Mouse (Mus musculus) inflammation-experienced regulatory T-cells, adult 6 months (primary cell): Measurements from ENCODE around the gene Sub1. TPM values are rescaled to one million over a fixed set of nuclear protein-coding genes. Genes with fewer than 3 reads are reported as not detected.

Experiments
- ATAC-seq: one replicate; pipeline ENCODE4 v1.8.0; 2017
- polyA plus RNA-seq, 3 experiments: library from polyadenylated mRNA; unstranded; fragments of 100-300 nt; shearing (Covaris generic); gene quantifications; one replicate each; pipeline ENCODE4 v1.2.1; 2017

The Sub1 gene
- polyA plus RNA-seq, 3 experiments from 2014 or later, result 740 to 1,497 (median 768) TPM

DNA sequence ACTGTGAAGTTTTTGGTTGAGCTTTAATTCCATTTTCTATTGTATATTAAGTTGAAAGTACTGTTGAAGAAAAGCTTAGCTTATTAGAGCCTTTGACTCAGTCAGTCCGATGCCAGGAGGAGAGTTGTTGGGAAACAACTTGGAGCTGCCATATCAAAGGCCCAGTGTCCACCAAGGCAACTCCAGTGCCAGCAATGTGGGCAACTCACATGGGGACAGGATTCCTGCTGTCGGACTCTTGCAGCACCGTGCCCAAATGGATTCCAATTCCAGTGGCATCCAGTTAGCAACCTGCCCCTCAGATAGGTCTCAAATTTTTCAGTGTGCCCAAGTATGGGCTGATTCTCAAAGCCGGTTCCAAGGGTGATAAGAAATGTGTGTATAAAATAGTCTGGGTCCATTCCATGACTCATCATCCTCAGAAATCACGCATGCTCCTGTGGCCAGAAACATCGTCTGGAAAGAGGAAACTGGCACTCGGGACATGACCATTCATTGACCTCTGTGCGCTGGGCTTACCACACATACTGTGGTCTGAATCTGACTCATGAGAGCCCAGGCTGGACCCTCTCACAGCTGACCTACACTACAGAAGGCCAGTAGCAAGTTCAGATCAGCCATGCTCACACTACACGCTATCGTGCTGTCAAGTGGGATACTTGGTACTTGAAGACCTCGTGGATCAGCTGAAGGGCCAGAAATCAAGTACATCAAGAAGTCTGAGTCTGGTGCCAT, 32.8 kb downstream of the Sub1 start:
- no peak for ATAC-seq

DNA sequence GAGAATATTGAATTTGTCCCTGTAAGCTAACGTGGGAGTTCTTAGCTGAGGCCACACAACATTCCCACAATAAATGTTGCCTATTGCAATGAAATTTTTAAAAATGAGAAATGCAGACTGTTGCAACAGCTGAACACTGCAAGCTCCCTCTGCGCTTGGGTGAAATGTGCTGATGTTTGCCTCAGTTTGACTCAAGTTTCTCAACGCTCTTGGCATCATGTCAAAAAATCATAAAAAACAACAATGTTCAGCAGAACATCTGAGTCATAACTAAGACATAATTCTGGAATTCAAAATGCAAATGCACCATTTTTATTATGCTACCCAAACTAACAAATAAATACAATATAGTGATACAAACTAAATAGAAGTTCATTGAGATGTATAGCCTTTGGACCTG, 37.1 kb downstream of the Sub1 start:
- no peak for ATAC-seq

DNA sequence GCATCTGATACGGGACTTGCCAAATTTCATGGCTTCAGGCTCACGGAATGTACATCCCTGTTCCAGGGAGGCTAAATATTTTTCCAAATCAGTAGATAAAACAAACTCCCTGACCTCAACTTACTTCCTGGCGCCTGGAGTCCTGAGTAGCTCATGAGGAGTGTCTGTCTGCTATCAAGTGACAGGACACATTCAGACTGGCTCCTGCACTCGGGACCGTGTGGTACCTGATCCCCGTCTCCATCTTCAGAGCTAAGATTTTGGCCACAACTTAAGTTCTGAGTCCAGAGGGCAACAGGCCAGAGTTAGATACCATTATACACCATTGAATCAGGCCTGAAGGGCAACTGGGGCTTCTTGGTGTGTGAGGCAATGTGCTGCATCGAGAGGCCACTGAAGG, 40.7 kb downstream of the Sub1 start:
- ATAC-seq, result no peak

DNA sequence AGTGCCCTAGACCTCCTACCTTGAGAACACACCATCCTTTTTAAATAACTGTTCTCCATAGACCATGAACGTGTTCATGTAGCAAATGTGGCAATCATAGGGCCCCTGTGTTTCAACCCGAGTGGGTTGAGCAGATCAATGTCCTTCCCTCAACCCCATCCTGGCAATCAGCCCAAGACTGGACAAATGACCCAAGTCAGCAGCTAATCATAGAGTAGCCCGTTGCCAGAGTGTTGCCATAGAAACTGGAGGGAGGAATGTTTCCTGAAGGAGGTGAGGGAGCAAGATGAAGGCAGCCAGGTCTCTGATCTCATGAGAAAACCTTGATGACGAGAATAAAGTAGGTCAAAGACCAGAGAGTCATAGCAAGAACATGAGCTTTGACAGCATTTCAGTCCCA, 42.6 kb downstream of the Sub1 start:
- no peak for ATAC-seq

DNA sequence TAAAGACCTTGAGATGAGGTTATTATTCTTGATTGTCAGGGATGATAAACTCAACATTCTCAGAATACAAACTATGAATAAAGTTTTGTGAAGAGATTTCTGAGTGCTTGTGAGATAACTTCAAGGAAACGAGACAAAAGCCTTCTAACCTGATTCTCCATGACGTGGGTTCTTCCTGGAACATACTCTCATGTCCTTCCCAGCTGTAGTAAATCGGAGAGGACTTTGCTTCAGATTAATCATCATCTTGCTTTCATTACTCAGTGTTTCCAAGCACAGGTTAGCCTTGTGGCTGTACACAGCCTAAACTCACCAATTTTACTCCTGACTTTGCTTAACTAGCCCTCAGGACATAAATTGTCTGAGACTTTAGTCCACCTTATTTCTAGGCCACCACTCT, 44.6 kb downstream of the Sub1 start:
- ATAC-seq, result peak; percentile 69

DNA sequence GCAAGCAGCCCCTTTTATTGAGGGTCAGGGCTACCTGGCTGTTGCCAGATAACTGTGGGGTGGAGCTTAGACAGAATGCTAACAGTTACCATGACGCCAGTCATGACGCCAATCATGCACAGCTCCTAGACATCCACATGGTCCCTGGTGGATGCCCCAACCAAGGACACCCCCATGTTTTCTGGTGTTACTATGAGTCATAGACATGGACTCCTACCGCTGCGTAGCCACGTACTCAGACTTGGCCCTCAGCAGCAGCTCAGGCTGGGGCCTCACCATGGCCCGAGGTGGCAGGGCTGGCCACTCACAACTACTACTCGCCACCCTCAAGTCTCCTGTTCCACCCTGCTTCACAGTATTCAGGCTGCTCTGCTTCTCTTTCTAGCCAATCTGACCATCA, 45.6 kb downstream of the Sub1 start:
- ATAC-seq, result no peak

DNA sequence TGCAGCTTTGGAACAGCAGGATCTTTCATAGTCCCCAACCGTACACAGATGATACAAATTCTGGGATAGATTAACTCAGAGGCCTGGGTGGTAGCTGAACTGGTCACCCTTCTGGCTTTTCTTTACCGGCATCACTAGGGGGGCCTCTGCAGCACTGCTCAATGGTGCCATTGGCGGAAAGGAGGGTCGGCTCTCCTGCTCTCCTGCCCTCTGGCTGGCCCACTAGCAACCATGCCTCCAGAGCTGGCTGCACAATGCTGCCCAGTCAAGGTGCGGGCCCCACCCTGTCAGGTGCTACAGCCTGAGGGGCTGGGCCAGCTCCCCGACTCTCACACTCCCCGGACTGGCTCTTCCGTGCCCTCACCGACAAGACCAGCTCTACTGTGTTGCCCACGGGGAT, 46.6 kb downstream of the Sub1 start:
- no peak for ATAC-seq

DNA sequence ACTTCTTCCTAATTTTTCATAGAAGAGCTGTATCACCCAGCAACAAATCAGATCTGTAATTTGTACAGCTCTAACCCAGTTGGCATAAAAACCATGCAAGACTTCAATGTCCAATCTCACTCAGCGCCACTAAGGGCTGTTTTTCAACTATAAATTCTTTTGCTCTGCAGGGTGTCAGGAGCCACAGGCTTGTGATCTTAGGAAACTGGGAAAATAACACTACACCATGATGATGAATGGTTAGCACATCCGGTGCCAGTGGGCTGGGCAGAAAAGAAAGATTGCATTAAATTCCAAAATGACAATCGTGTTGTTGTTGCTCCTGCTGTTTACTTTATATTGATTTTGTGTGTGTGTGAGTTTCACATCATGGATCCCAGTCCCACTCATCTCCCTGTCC, 47.3 kb downstream of the Sub1 start:
- ATAC-seq, result no peak

DNA sequence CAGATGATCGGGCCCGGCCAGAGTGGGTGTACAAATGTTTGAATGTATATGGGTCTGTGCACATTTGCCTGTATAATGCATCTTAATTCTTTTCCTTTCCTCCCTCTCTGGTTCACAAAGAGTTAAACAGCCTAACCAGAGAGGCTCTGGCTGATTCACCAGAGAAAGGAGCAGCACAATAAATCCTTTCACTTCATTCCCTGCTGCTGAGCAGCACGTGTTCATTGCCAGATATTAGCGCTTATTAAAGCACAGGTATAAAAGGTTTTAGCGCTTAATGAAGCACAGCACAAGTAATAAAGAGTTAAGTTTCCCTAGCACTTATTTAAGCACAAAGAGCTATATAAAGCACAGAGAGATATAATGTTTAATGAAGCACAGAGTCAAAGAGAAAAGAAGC, 55.9 kb downstream of the Sub1 start:
- ATAC-seq, result no peak

Other genes starting within 250 kb of the Sub1 start
- gene Npr3, start 89.7 kb downstream of the Sub1 start, polyA plus RNA-seq, result not detected
- gene Zfr, start 120.8 kb upstream of the Sub1 start, polyA plus RNA-seq, result 100 to 1,000 TPM; 159 to 229 (median 184) TPM
- 10 to 100 TPM; 22.2 to 26.2 (median 25.0) TPM for gene Mtmr12, start 208.0 kb upstream of the Sub1 start, polyA plus RNA-seq